Mouse (Mus musculus) heart, postnatal 36 days (tissue): ENCODE data around the gene Nr4a3. TPM values are rescaled to one million over a fixed set of nuclear protein-coding genes. Genes with fewer than 3 reads are reported as not detected.

Source experiments
- DNase-seq, 2 experiments: peaks; one replicate each; pipeline ENCODE4 v3.0.0; 2021 to 2022
- intact Hi-C: fragments of 180-260 bp; cut with DNase I; formaldehyde crosslinking; loops from one replicate; pipeline ENCODE4 v1.15.1; 2025
- total RNA-seq, 2 experiments: library from RNA; stranded (reverse); gene quantifications; 2 replicates each; pipeline ENCODE4 v1.2.3; 2021

Nr4a3 gene
- total RNA-seq, 2 experiments from 2014 or later: 2.3 to 12.3 TPM

GRCm38 (mm10) chr4:48101981-48102380 is 57.0 kb downstream of the Nr4a3 start:
- DNase-seq: no peak
- intact Hi-C loops: no loop called here

DNA sequence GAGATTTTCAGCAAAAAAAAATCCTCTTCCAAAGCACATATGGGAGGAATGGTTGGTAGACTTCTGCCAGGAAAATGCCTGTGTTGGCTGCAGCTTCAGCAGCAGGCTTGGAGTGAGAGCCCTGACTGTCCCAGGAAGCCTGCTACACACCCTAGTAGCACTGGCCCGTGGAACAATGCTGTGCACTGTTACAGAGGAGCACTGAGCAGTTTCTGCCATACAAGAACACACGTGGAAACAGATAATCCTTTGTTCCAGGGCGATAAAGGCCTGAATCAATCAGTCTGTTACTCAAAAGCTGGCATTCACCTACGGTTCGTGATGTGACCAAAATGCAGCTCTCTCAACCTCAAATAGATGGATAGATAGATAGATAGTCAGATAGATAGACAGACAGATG is 60.4 kb downstream of the Nr4a3 start:
- intact Hi-C loops: no loop called here

DNA sequence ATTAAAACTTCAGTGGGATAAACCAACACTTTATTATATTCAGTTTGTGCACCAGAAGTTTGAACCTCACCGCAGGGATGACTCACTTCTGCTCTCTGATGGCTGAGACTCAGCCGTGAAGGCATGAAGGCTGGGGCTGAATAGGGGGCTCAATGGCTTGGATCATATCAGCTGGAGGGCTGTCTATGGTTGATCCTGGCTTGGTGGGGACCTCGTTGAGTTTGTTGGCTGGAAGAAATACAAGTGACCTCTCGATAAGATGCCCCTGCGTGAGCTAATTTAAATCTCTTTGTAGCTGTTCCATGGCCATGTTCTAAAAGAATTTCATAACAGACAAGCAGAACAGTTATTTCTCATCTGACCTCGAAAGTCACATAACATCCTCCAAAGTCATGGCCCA is 62.1 kb downstream of the Nr4a3 start:
- DNase-seq: no peak
- intact Hi-C loops: no loop called here

More for the DNA sequence above, 60.4 kb downstream of the Nr4a3 start:
- DNase-seq: no peak

GRCm38 (mm10) chr4:48108591-48108990 is 63.6 kb downstream of the Nr4a3 start:
- DNase-seq: peak in 1 of 2 experiments; percentile 4
- intact Hi-C loops: no loop called here

- intact Hi-C loops: no loop called here
- DNase-seq: no peak
Observed at GRCm38 (mm10) chr4:48110331-48110730, 65.4 kb downstream of the Nr4a3 start.

GRCm38 (mm10) chr4:48116191-48116590 is 71.2 kb downstream of the Nr4a3 start:
- intact Hi-C loops: no loop called here
- DNase-seq: peak; percentile 19 to 23

DNA sequence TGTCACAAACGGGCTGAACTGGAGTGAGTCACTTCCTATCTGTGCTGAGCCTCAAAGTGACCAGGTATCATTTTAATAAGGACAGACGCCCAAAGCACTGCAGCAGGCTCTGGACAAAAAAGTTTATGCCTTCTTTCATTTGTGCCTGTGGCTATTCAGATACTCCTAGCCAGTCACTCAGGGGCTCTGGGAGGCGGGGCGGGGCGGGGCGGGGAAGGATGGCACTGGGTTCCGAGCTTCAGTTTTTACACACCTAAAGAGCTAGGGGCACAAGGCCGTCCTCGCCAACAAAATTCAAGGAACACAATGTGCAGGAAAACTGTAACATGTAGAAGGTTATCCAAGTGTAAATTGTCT is 79.4 kb downstream of the Nr4a3 start:
- intact Hi-C loops: loop anchor here (2.0 kb wide), 1 partner anchor 78 kb away; no protein-coding TSS in a partner anchor
- peak in 1 of 2 experiments; percentile 3 for DNase-seq

GRCm38 (mm10) chr4:48124773-48125469 is 80.0 kb downstream of the Nr4a3 start, which contains the start of gene Stx17:
Stx17 (plus strand) TSS chr4:48124915.
- intact Hi-C loops: loop anchor here (2.0 kb wide), 1 partner anchor 78 kb away; no protein-coding TSS in a partner anchor
- DNase-seq: peak; percentile 84 to 90

DNA sequence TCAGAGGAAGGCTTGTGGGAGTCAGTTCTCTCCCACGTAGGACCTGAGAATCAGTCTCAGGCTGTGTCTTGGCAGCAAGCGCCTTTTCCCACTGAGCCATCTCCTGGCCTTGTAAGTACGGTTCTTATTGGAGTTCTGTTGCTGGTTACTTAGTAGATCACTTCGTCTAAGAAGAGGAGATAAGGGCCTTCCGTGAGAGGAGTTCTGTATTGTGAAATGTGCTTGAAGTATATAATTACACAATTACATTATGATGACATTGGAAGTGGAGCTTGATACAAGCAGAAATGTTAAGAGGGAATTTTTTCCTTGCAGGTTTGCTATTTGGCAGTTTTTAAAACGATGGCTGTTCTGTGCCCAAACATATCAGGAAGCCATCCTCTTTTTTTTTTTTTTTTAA is 85.4 kb downstream of the Nr4a3 start:
- intact Hi-C loops: no loop called here
- DNase-seq: no peak

DNA sequence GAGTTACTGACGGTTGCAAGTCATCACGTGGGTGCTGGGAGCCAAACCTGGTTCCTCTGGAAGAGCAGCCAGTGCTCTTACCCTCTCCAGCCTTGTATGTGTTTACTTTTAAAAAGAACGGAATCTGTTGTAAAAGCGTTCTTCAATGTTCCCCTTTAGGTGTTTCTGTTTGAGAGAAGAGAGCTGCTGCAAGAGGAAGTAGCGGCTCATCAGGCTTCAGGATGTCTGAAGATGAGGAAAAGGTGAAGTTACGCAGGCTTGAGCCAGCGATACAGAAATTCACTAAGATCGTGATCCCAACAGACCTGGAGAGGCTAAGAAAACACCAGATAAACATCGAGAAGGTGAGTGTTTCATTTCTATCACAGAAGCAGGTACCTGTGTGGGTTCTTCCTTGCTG is 86.7 kb downstream of the Nr4a3 start:
- intact Hi-C loops: no loop called here

GRCm38 (mm10) chr4:48132721-48133120 is 87.8 kb downstream of the Nr4a3 start:
- intact Hi-C loops: no loop called here
- DNase-seq: no peak

More for the DNA sequence above, 86.7 kb downstream of the Nr4a3 start:
- no peak for DNase-seq

Other genes with a start within 250 kb of the Nr4a3 start
- gene Stx17, start 79.8 kb downstream of the Nr4a3 start, total RNA-seq: 10 to 100 TPM; 27.7 to 30.8 TPM
- 10 to 100 TPM; 28.7 to 34.2 TPM for gene Erp44, start 234.4 kb downstream of the Nr4a3 start, total RNA-seq
- 1 to 10 TPM; 2.5 to 3.4 TPM for gene Invs, start 234.6 kb downstream of the Nr4a3 start, total RNA-seq